Mouse (Mus musculus) T-cell, adult 2 months (primary cell): ENCODE data around the gene Sertad4.

Source experiments
- DNase-seq: peaks from one replicate; pipeline ENCODE4 v3.0.0; 2022; ENCODE audit warnings: low spot score

Sertad4 gene

GRCm38 (mm10) chr1:192855474-192856230 lies at the start of gene Sertad4:
TSS of gene Sertad4 (minus strand) at chr1:192855756.
- no peak for DNase-seq

GRCm38 (mm10) chr1:192901516-192901915 lies 46.0 kb upstream of the Sertad4 start:
- no peak for DNase-seq

- no peak for DNase-seq
Measured at GRCm38 (mm10) chr1:192900913-192901312, 45.4 kb upstream of the Sertad4 start.

GRCm38 (mm10) chr1:192898742-192899141 lies 43.2 kb upstream of the Sertad4 start:
- DNase-seq = no peak

GRCm38 (mm10) chr1:192897218-192897617 lies 41.7 kb upstream of the Sertad4 start:
- no peak for DNase-seq

- DNase-seq = no peak
Measured at GRCm38 (mm10) chr1:192896076-192896475, 40.5 kb upstream of the Sertad4 start.

- no peak for DNase-seq
Measured at GRCm38 (mm10) chr1:192890716-192891115, 35.2 kb upstream of the Sertad4 start.

- no peak for DNase-seq
Measured at GRCm38 (mm10) chr1:192882617-192883295, 27.2 kb upstream of the Sertad4 start.

GRCm38 (mm10) chr1:192880130-192880529 lies 24.6 kb upstream of the Sertad4 start:
- DNase-seq = no peak

- DNase-seq = no peak
Measured at GRCm38 (mm10) chr1:192879086-192879580, 23.6 kb upstream of the Sertad4 start.

GRCm38 (mm10) chr1:192872841-192873240 lies 17.3 kb upstream of the Sertad4 start:
- DNase-seq = no peak

GRCm38 (mm10) chr1:192869761-192870160 lies 14.2 kb upstream of the Sertad4 start:
- no peak for DNase-seq

- no peak for DNase-seq
Measured at GRCm38 (mm10) chr1:192864440-192864839, 8.9 kb upstream of the Sertad4 start.

GRCm38 (mm10) chr1:192861305-192861960 lies 5.9 kb upstream of the Sertad4 start:
- DNase-seq = no peak

GRCm38 (mm10) chr1:192860273-192860672 lies 4.7 kb upstream of the Sertad4 start:
- DNase-seq = no peak

GRCm38 (mm10) chr1:192857582-192857981 lies 2.0 kb upstream of the Sertad4 start:
- DNase-seq = no peak

GRCm38 (mm10) chr1:192856931-192857330 lies 1.4 kb upstream of the Sertad4 start:
- DNase-seq = no peak

GRCm38 (mm10) chr1:192856411-192856810 lies 855 bp upstream of the Sertad4 start:
- no peak for DNase-seq

GRCm38 (mm10) chr1:192854819-192855271 lies 711 bp downstream of the Sertad4 start:
- no peak for DNase-seq

GRCm38 (mm10) chr1:192853988-192854818 lies 1.4 kb downstream of the Sertad4 start:
- DNase-seq = no peak

GRCm38 (mm10) chr1:192853429-192853828 lies 2.1 kb downstream of the Sertad4 start:
- no peak for DNase-seq

GRCm38 (mm10) chr1:192852047-192852446 lies 3.5 kb downstream of the Sertad4 start:
- DNase-seq = no peak
